Mouse (Mus musculus): ENCODE results near the gene Nudt14. TPM values are rescaled to one million over a fixed set of nuclear protein-coding genes. Genes with fewer than 3 reads are reported as not detected.
A peak's percentile ranks its signal among the peaks of the same experiment; 100 is the strongest.

The Nudt14 gene
- polyA plus RNA-seq, 1 experiment from 2014 or later, result 53.2 TPM

DNA sequence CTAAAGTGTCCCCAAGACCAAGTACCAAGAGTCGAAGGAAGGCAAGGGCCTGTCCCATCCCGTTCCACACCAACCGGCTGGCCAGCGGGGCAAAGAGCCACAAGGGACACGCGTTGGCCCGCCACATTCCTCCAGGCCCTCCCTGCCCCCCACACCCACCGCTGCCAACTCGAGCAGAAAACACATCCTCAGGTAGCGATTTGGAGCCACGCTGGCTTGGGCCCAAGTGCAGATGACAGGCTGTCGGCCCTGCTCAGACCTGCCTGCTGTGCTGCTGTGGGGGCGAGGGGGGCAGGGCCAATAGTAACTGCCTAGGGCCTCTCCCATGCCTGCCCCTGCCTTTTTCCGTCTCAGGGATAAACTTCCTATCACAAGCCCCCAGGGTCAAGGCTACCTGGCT, 14.7 kb downstream of the Nudt14 start:
- Histone ChIP-seq H3K9me3 (ENCODE audit: control insufficient read depth, low read length) (no peaks in the 10 kb centered on the region), H3K4me3 (replicated peaks; ENCODE audit: low read depth, low read length) (peak overlapping the region; percentile 62; the same call in 1 of the 2 replicates), H3K4me1 (ENCODE audit: control insufficient read depth, insufficient read depth, low read length) (peaks cover 28% of the 10 kb centered on the region), H3K27ac (replicated peaks; ENCODE audit: low read depth, low read length) (no peak overlapping the region), H3K36me3 (ENCODE audit: control insufficient read depth, insufficient read depth, low read length) (no peaks in the 10 kb centered on the region), H3K27me3 (ENCODE audit: control insufficient read depth, insufficient read depth, low read length) (peaks cover 13% of the 10 kb centered on the region), H3K9ac (replicated peaks; ENCODE audit: low read length) (no peak overlapping the region), H3K4me2 (ENCODE audit: low read length) (peak overlapping the region; percentile 74)
- WGBS, result 66% methylated on average over 14 of the region's 14 CpGs
- ATAC-seq (ENCODE audit: low FRiP score, low TSS enrichment) (no peak), DNase-seq (no peak)

DNA sequence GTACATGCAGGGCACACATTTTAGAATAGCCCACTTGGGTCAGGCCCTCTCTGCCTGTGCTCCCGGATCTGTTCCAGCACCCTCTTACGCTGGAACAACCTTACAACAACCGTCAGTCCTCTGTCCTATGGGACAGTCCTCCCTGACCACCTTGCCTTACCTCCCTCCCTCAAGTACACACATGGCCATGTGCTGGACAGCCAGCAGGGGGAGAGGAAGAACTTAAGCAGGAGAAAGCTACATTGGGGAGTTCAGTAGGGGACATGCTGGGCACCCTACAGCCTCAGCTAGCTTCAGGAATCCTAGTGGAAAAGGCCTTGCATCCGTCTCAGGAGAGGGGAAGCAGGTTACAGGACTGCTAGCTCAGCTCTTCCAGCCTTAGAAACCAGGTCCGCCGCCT, 16.0 kb downstream of the Nudt14 start:
- Histone ChIP-seq H3K9me3 (ENCODE audit: control insufficient read depth, low read length) (no peaks in the 10 kb centered on the region), H3K27ac (replicated peaks; ENCODE audit: low read depth, low read length) (no peak overlapping the region), H3K4me3 (replicated peaks; ENCODE audit: low read depth, low read length) (no peak overlapping the region), H3K9ac (replicated peaks; ENCODE audit: low read length) (no peak overlapping the region), H3K36me3 (ENCODE audit: control insufficient read depth, insufficient read depth, low read length) (no peaks in the 10 kb centered on the region), H3K4me2 (ENCODE audit: low read length) (no peak overlapping the region), H3K27me3 (ENCODE audit: control insufficient read depth, insufficient read depth, low read length) (peaks cover 9% of the 10 kb centered on the region), H3K4me1 (ENCODE audit: control insufficient read depth, insufficient read depth, low read length) (peaks cover 30% of the 10 kb centered on the region)
- DNase-seq (no peak), ATAC-seq (ENCODE audit: low FRiP score, low TSS enrichment) (no peak)
- 79% methylated on average over 6 of the region's 6 CpGs for WGBS

DNA sequence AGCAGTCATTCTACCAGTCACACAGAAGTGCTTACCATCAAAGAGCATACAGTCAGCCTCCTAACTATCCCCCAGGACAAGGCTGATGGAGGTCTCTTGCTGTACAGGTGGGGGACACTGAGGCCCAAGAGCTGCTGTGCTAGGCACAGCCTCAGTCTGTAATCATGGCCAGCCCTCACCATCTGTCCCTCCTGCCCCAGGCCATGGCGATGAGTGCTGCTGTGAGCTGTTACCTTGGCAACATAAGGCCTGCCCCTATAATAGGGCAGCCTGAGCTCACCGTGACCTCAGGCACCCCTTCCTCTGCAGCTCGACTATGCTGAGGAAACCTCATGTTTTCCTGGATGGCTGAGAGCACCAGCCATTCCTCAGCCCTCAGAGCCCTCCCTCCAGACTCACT, 19.4 kb downstream of the Nudt14 start:
- Histone ChIP-seq H3K9me3 (ENCODE audit: control insufficient read depth, low read length) (no peaks in the 10 kb centered on the region), H3K9ac (replicated peaks; ENCODE audit: low read length) (no peak overlapping the region), H3K36me3 (ENCODE audit: control insufficient read depth, insufficient read depth, low read length) (peaks cover 24% of the 10 kb centered on the region), H3K27me3 (ENCODE audit: control insufficient read depth, insufficient read depth, low read length) (no peaks in the 10 kb centered on the region; the same call in 1 of the 2 replicates), H3K4me3 (replicated peaks; ENCODE audit: low read depth, low read length) (no peak overlapping the region), H3K4me2 (ENCODE audit: low read length) (no peak overlapping the region), H3K4me1 (ENCODE audit: control insufficient read depth, insufficient read depth, low read length) (peaks cover 17% of the 10 kb centered on the region), H3K27ac (replicated peaks; ENCODE audit: low read depth, low read length) (no peak overlapping the region)
- DNase-seq (no peak), ATAC-seq (ENCODE audit: low FRiP score, low TSS enrichment) (no peak)
- 13% methylated on average over 3 of the region's 3 CpGs for WGBS

DNA sequence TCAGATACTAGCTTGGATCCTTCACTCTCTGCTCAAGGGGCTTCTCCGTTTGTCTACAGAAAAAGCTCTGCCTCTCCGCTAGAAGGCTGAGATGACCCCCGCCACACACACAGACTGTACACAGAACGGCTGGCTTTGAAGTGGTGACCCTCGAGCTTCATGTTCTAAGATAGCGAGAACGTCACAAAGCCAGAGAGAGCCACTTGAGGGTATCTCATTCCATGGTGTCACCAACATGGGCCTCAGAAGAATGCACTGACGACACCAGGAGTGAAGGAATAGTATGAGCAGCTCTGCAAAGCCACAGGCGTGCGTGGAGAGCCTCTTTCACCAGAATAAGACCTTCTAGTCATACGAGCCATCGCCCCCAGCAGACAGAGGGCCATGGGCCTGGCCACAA, 20.4 kb downstream of the Nudt14 start:
- Histone ChIP-seq H3K9ac (replicated peaks; ENCODE audit: low read length) (no peak overlapping the region), H3K36me3 (ENCODE audit: control insufficient read depth, insufficient read depth, low read length) (peaks cover 27% of the 10 kb centered on the region), H3K4me1 (ENCODE audit: control insufficient read depth, insufficient read depth, low read length) (peaks cover 13% of the 10 kb centered on the region; the same call in 1 of the 2 replicates), H3K4me3 (replicated peaks; ENCODE audit: low read depth, low read length) (no peak overlapping the region), H3K27me3 (ENCODE audit: control insufficient read depth, insufficient read depth, low read length) (no peaks in the 10 kb centered on the region; the same call in 1 of the 2 replicates), H3K27ac (replicated peaks; ENCODE audit: low read depth, low read length) (no peak overlapping the region), H3K4me2 (ENCODE audit: low read length) (no peak overlapping the region), H3K9me3 (ENCODE audit: control insufficient read depth, low read length) (no peaks in the 10 kb centered on the region)
- ATAC-seq (ENCODE audit: low FRiP score, low TSS enrichment) (no peak), DNase-seq (no peak)
- 88% methylated on average over 12 of the region's 12 CpGs for WGBS

DNA sequence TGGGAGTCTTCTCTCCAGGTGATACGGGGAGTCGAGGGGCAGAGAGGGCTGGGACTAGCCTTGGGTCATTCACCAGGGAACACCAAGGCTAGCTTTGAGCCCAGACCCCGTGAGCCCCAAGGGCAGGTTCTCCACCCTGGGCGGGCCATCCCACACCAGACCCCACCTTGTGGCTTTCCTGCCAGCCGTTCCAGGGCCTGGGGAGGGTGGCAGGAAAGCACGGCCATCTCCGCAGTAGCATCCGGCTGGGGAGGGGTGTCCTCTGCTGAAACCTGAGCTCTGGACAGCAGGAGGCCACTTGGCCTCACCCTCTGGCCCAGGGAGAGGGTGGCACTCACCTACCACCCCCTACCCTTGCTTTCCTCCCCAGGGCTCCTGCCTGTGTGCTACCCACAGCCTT, 24.0 kb downstream of the Nudt14 start:
- ATAC-seq (ENCODE audit: low FRiP score, low TSS enrichment) (no peak), DNase-seq (no peak)
- H3K36me3 ChIP-seq (ENCODE audit: control insufficient read depth, insufficient read depth, low read length), result peaks cover 56% of the 10 kb centered on the region
- WGBS, result 59% methylated on average over 8 of the region's 8 CpGs
- no peak overlapping the region for H3K4me3 ChIP-seq (replicated peaks; ENCODE audit: low read depth, low read length)
- no peaks in the 10 kb centered on the region for H3K9me3 ChIP-seq (ENCODE audit: control insufficient read depth, low read length)
- no peaks in the 10 kb centered on the region for H3K27me3 ChIP-seq (ENCODE audit: control insufficient read depth, insufficient read depth, low read length)
- no peak overlapping the region for H3K4me2 ChIP-seq (ENCODE audit: low read length)
- H3K9ac ChIP-seq (replicated peaks; ENCODE audit: low read length), result no peak overlapping the region
- H3K27ac ChIP-seq (replicated peaks; ENCODE audit: low read depth, low read length), result no peak overlapping the region
- H3K4me1 ChIP-seq (ENCODE audit: control insufficient read depth, insufficient read depth, low read length), result peaks cover 8% of the 10 kb centered on the region; the same call in 1 of the 2 replicates

DNA sequence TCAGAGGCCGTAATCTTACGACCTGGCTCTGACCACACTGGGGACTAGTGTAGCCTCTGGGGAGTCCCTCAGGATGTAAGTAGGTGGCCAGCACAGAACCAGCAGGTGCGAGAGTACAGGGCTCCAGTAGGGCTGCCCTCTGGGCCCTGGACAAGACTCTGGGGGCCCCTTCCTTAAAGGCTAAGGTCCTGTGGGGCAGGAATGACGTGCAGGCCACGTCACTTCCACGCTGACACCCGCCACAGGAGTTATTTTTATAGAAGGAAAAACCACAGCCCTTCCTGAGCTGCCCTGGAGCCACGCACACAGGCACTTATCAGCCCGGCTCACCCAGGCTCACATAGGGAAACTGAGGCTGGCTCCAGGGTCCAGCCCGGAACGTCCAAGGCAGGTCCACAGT, 24.4 kb downstream of the Nudt14 start:
- ATAC-seq (ENCODE audit: low FRiP score, low TSS enrichment), result no peak
- WGBS, result 87% methylated on average over 11 of the region's 11 CpGs
- no peaks in the 10 kb centered on the region for H3K9me3 ChIP-seq (ENCODE audit: control insufficient read depth, low read length)
- H3K27ac ChIP-seq (replicated peaks; ENCODE audit: low read depth, low read length), result no peak overlapping the region
- H3K36me3 ChIP-seq (ENCODE audit: control insufficient read depth, insufficient read depth, low read length), result peaks cover 60% of the 10 kb centered on the region
- peaks cover 4% of the 10 kb centered on the region; the same call in 1 of the 2 replicates for H3K4me1 ChIP-seq (ENCODE audit: control insufficient read depth, insufficient read depth, low read length)
- H3K9ac ChIP-seq (replicated peaks; ENCODE audit: low read length), result no peak overlapping the region
- no peak overlapping the region for H3K4me2 ChIP-seq (ENCODE audit: low read length)
- no peaks in the 10 kb centered on the region for H3K27me3 ChIP-seq (ENCODE audit: control insufficient read depth, insufficient read depth, low read length)
- no peak overlapping the region for H3K4me3 ChIP-seq (replicated peaks; ENCODE audit: low read depth, low read length)
- DNase-seq, result no peak

DNA sequence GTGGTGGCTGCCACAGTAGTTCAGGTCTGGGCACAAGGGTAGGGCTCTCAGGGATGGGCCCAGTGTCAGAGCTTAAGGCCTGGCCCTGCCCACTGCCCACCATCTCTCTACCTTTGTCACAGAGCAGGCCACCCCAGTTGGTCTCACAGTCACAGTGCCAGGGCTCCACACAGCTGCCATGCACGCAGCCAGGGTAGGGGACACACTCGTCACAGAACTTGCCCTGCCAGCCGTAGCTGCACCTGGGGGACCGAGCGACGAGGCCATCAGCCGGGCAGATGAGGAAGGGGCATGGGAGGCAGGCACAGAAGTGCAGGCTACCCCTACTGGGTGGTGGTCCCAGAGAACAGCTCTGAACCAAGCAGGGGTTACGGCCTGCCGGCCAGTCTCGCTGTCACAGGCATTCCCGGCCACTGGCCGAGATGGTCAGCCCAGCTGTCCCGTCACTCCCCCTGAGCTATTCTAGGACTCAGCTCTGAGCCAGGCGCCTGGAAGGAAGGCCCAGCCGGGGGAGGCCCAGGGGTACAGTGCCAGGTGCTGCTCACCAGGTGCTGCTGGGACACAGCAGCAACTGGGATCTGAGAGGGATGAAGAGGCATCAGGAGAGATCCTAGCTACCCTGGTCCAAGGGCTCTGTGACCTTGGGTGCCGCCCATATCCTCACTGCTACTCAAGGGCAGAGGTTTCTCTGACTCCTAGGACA, 25.1 kb downstream of the Nudt14 start:
- DNase-seq, result no peak
- Histone ChIP-seq H3K4me3 (replicated peaks; ENCODE audit: low read depth, low read length) (no peak overlapping the region), H3K9ac (replicated peaks; ENCODE audit: low read length) (no peak overlapping the region), H3K9me3 (ENCODE audit: control insufficient read depth, low read length) (no peaks in the 10 kb centered on the region), H3K27ac (replicated peaks; ENCODE audit: low read depth, low read length) (no peak overlapping the region), H3K4me2 (ENCODE audit: low read length) (no peak overlapping the region), H3K27me3 (ENCODE audit: control insufficient read depth, insufficient read depth, low read length) (no peaks in the 10 kb centered on the region), H3K36me3 (ENCODE audit: control insufficient read depth, insufficient read depth, low read length) (peaks cover 67% of the 10 kb centered on the region), H3K4me1 (ENCODE audit: control insufficient read depth, insufficient read depth, low read length) (0 out of 2 replicates have a peak, but pooled peaks cover 2% of the 10 kb centered on the region)
- ATAC-seq (ENCODE audit: low FRiP score, low TSS enrichment), result no peak
- WGBS, result 87% methylated on average over 16 of the region's 16 CpGs

DNA sequence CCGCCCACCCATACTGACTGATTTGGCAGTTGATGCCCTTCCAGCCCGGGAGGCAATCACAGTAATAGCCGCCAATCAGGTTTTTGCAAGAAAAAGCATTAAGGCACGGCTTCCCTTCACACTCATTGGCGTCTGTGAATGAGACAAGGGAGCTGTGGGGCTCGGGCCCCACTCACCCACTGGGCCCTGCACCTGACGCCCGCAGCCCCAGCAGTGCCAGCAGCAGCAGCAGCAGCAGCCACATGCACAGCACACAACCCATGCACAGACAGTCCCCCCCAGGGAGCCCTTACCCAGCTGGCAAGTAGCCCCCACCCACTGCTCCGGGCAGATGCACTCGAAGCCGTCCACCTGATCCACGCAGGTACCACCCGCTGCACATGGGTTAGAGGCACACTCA, 26.3 kb downstream of the Nudt14 start:
- ATAC-seq (ENCODE audit: low FRiP score, low TSS enrichment), result no peak
- no peaks in the 10 kb centered on the region for H3K27me3 ChIP-seq (ENCODE audit: control insufficient read depth, insufficient read depth, low read length)
- no peak overlapping the region for H3K9ac ChIP-seq (replicated peaks; ENCODE audit: low read length)
- 70% methylated on average over 13 of the region's 13 CpGs for WGBS
- H3K36me3 ChIP-seq (ENCODE audit: control insufficient read depth, insufficient read depth, low read length), result peaks cover 79% of the 10 kb centered on the region
- no peaks in the 10 kb centered on the region for H3K4me1 ChIP-seq (ENCODE audit: control insufficient read depth, insufficient read depth, low read length)
- H3K4me2 ChIP-seq (ENCODE audit: low read length), result no peak overlapping the region
- no peaks in the 10 kb centered on the region for H3K9me3 ChIP-seq (ENCODE audit: control insufficient read depth, low read length)
- no peak overlapping the region for H3K4me3 ChIP-seq (replicated peaks; ENCODE audit: low read depth, low read length)
- DNase-seq, result no peak
- H3K27ac ChIP-seq (replicated peaks; ENCODE audit: low read depth, low read length), result no peak overlapping the region

DNA sequence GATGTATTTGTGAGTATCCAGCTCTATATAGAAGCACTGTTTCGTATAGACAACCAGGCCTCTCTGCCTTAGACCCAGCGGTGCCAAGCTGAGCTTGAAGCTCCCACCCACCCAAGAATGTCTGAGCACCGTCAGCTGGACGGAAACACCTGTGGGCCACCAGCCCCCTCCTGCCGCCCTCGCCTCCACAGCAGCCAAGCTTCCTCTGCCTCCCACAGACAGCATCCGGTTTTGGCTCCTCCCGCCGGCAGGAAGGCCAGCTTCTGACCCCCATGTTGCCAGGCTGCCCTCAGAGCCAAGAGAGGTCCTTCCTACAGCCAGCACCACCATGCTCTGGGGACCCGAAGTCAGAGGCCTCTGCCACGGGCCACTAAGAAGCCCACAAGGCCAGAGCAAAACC, 27.4 kb downstream of the Nudt14 start:
- H3K27me3 ChIP-seq (ENCODE audit: control insufficient read depth, insufficient read depth, low read length), result no peaks in the 10 kb centered on the region
- no peaks in the 10 kb centered on the region for H3K9me3 ChIP-seq (ENCODE audit: control insufficient read depth, low read length)
- no peak overlapping the region for H3K27ac ChIP-seq (replicated peaks; ENCODE audit: low read depth, low read length)
- ATAC-seq (ENCODE audit: low FRiP score, low TSS enrichment) (no peak), DNase-seq (no peak)
- H3K36me3 ChIP-seq (ENCODE audit: control insufficient read depth, insufficient read depth, low read length), result peaks cover 82% of the 10 kb centered on the region
- H3K4me1 ChIP-seq (ENCODE audit: control insufficient read depth, insufficient read depth, low read length), result no peaks in the 10 kb centered on the region
- H3K4me2 ChIP-seq (ENCODE audit: low read length), result no peak overlapping the region
- no peak overlapping the region for H3K9ac ChIP-seq (replicated peaks; ENCODE audit: low read length)
- no peak overlapping the region for H3K4me3 ChIP-seq (replicated peaks; ENCODE audit: low read depth, low read length)
- WGBS, result 87% methylated on average over 11 of the region's 11 CpGs

Data from midbrain, embryonic 14.5 days (tissue).